Mouse (Mus musculus) frontal cortex, postnatal 36 days (tissue): ENCODE measurements around the gene Rubcnl.
A peak's percentile ranks its signal among the peaks of the same experiment; 100 is the strongest.

Experiments used
- DNase-seq, 2 experiments: peaks; one replicate each; pipeline ENCODE4 v3.0.0; 2022; ENCODE audit warnings: low spot score in 2 of 2

Gene Rubcnl

GRCm38 (mm10) chr14:75017877-75018825, 2.3 kb downstream of the Rubcnl start:
- no peak for DNase-seq

- no peak for DNase-seq
Observed at GRCm38 (mm10) chr14:75018829-75019228, 3.0 kb downstream of the Rubcnl start.

GRCm38 (mm10) chr14:75020581-75021253, 4.9 kb downstream of the Rubcnl start:
- DNase-seq, result peak; percentile 42 to 47

DNA sequence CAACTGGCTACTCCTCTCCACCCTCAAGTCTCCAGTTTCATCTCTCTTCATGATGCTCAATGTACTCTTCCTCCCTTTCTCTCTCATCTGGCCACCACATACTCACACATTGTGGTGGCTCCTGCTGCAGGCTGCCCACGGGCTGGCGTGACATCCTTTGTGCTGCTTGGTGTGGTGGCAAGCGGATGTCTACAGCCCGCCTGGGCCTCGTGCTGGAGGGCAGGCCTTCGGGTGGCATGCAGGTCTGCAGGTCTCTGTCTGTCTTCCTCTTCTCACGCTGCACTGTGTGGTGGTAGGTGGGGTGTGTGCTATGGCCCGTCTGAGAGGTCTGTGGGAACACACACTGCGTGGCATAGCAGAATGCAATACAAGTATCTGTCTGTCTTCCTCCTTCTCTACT, 6.7 kb downstream of the Rubcnl start:
- no peak for DNase-seq

GRCm38 (mm10) chr14:75024793-75025710, 9.2 kb downstream of the Rubcnl start:
- DNase-seq, result no peak

GRCm38 (mm10) chr14:75030764-75031163, 14.9 kb downstream of the Rubcnl start:
- no peak for DNase-seq

DNA sequence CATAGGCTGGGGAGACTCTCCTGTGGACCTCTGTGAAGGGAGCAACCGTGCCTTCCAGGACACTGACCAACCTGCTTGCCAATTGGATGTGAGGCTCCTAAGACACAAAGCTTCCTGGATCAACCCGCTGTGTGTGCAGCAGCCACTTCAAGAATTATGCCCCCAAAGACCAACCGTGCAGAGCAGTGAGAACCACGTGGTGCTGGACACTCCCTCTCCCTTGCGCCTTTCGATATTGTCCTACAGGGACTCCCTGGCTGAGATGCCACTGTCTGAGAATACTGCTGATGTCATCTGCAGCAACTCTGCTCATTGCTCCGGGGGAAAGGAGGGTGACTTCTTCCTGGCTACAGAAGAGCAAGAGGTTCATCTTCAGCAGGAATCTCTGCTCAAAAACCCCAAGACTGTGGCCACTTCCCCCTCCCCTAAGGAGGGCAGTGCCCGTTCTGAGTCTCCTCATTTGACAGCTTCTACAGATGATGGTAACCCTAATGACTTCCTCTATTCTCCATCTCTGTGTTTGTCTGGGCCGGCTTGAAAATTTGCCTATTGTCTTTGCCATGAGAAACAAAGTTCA, 16.3 kb downstream of the Rubcnl start:
- DNase-seq, result no peak

- no peak for DNase-seq
Observed at GRCm38 (mm10) chr14:75032742-75033141, 16.9 kb downstream of the Rubcnl start.

GRCm38 (mm10) chr14:75034240-75034639, 18.4 kb downstream of the Rubcnl start:
- no peak for DNase-seq

DNA sequence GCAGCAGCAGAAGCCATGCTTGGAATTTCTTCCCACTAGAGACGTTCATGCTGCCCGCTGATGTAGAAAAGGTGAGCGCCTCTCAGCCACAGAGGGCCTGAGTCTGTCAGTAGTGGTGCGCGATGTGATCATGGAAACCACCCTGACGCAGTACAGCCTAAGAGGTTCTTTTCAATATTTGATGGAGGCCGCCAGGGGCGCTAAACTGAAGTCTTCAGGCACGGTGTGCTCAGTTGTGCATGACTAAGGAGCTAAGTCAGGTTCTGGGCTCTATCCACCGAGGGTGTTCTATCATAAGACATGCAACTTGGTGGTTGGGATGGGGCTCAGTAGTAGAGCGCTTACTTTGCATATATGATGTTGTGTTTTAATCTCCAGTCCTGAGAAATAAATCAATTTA, 19.6 kb downstream of the Rubcnl start:
- DNase-seq, result no peak

- no peak for DNase-seq
Observed at GRCm38 (mm10) chr14:75045184-75045583, 29.4 kb downstream of the Rubcnl start.

DNA sequence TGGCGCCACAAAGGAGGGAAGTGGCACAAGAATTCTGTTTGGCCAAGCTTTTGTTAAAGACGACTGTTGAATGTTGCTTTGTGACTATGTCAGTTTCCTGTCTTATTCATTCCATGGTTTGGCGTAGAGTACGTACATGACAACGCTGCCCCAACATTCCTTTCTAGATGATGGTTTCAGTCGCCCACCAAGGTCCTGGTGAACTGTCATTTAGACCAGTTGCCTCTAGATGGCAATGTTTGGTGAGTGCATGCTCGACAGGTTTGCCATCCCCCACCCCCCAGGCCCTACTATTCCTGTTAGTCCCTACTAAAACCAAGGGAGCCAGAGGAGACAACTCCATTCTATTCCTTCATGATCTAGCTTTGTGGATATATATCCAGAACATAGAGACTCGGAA, 36.6 kb downstream of the Rubcnl start:
- DNase-seq, result no peak

GRCm38 (mm10) chr14:75054455-75055343, 38.9 kb downstream of the Rubcnl start:
- no peak for DNase-seq

DNA sequence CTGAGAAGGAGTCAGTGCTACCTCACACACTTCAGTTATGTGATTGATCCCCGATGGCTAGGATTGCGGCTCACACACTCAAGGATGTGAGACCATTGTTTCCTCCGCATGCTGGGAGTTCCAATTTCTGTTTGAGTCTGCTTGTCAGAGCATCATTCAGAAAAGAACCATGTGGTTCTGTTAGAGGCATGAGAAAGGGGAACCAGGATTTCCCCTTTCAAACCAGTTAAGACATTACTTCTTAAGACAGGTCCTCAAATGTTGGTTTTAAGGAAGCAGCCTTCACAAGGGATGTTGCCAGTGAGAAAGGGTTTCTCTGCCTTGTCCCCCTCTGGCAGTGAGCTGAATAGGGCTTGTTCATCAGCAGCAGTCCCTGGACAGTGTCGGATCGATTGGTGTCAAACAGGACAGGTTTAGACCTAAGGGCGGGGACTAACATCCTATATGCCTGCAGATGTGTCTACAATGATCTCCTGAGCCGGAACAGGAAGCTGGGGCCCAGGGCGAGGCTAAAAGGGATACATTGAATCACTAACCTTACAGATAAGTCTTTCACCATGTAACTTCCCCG, 41.1 kb downstream of the Rubcnl start:
- DNase-seq, result no peak

GRCm38 (mm10) chr14:75060562-75060961, 44.7 kb downstream of the Rubcnl start:
- DNase-seq, result peak in 1 of 2 experiments; percentile 30

DNA sequence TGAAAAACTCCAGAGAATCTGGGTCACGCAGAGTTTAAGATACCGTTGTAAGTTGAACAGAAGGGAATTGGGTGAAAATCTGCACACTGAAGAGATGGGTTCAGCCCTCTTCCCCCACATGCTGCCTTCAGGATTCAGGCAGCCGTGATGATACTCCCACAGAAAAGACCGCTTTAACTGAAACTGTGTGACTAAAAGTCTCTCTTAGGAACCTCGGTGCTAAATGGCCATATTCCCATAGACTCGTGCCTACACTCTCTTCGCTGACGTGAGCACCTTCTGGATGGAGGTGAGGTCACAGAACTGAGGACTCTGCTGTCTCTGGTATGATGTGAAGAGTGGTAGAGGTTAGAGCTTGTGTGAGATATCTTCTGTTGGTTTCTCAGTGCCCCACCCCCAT, 48.1 kb downstream of the Rubcnl start:
- DNase-seq, result peak in 1 of 2 experiments; percentile 28

DNA sequence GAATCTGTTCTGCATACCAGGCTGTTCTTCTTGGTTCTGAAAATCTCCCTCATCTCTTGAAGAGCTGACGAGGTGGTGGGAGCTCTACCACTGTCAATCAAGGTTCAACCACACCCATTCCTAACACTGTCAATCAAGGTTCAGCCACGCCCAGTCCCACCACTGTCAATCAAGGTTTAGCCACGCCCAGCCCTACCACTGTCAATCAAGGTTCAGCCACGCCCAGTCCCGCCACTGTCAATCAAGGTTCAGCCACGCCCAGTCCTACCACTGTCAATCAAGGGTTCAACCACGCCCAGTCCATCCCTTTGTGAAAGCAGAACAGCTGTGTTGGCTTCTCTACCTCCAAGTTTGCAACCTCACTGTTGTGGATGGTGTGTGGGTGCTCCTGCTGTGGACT, 48.7 kb downstream of the Rubcnl start:
- DNase-seq, result no peak

DNA sequence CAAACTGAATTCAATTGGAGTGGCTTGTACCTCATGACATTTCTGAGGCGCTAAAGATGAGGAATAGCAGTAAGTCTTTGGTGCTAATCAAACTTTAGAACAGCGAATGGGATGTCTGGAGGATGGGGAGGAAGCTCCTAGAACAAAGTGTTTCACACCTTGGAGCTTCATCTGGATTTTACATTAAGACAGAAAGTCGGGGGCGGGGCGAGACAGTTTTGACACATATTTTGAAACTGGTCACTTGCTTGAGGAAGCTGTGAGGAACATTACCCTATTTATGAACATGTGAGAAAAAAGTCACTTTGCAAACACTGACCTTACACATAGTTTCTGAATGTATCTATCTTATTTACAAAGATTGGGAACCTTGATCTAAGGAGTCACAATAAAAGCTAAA, 49.4 kb downstream of the Rubcnl start:
- DNase-seq, result no peak

GRCm38 (mm10) chr14:75068430-75069112, 52.7 kb downstream of the Rubcnl start:
- no peak for DNase-seq
